Mouse (Mus musculus) C2C12 (cell line): ENCODE results near the gene Edn3. TPM values are rescaled to one million over a fixed set of nuclear protein-coding genes. Genes with fewer than 3 reads are reported as not detected.

Source experiments
- H3K27me3 ChIP-seq: one replicate; pipeline ENCODE4 v1.6.1; 2011; ENCODE audit not compliant: control insufficient read depth, insufficient read depth, insufficient read length
- H3K36me3 ChIP-seq: one replicate; pipeline ENCODE4 v1.6.1; 2011; ENCODE audit not compliant: control insufficient read depth, insufficient read depth
- H3K4me3 ChIP-seq: one replicate; pipeline ENCODE4 v1.5.1; 2011; ENCODE audit warnings: mild to moderate bottlenecking, control low read depth; ENCODE audit not compliant: poor library complexity, insufficient read depth, severe bottlenecking
- H3K79me2 ChIP-seq: one replicate; pipeline ENCODE4 v1.6.1; 2011; ENCODE audit not compliant: control insufficient read depth, insufficient read depth
- H3K79me3 ChIP-seq: one replicate; pipeline ENCODE4 v1.6.1; 2011; ENCODE audit warnings: low read depth, control low read depth
- H3ac ChIP-seq: one replicate; pipeline ENCODE3; 2011; ENCODE audit warnings: low read depth; ENCODE audit not compliant: control insufficient read depth, insufficient read length
- CEBPB ChIP-seq: IDR thresholded peaks from one replicate; pipeline ENCODE4 v1.6.1; 2011; ENCODE audit warnings: low read depth, mild to moderate bottlenecking, control low read depth, moderate library complexity
- CTCF ChIP-seq: IDR thresholded peaks from one replicate; pipeline ENCODE4 v1.5.1; 2011; ENCODE audit not compliant: control insufficient read depth, insufficient read depth, insufficient read length
- FOSL1 ChIP-seq: IDR thresholded peaks from one replicate; pipeline ENCODE4 v1.8.0; 2011; ENCODE audit warnings: mild to moderate bottlenecking, low read length; ENCODE audit not compliant: poor library complexity, insufficient read depth, severe bottlenecking
- MAX ChIP-seq: IDR thresholded peaks from one replicate; pipeline ENCODE4 v1.6.1; 2011; ENCODE audit warnings: mild to moderate bottlenecking, control low read depth
- MYOD1 ChIP-seq: IDR thresholded peaks from one replicate; pipeline ENCODE4 v1.6.1; 2011; ENCODE audit warnings: low read depth; ENCODE audit not compliant: control insufficient read depth, insufficient read length
- MYOG ChIP-seq: IDR thresholded peaks from one replicate; pipeline ENCODE4 v1.6.1; 2011; ENCODE audit not compliant: control insufficient read depth, insufficient read length; ENCODE audit errors: extremely low read depth
- USF1 ChIP-seq: IDR thresholded peaks from one replicate; pipeline ENCODE4 v1.6.1; 2011; ENCODE audit warnings: low read depth, mild to moderate bottlenecking, control low read depth, moderate library complexity
- polyA plus RNA-seq: library from polyadenylated mRNA; unstranded; fragments of >200 nt; fragmentation: generic; extraction: Trizol; gene quantifications from one replicate; pipeline ENCODE4 v1.2.1, GENCODE M21; 2012; ENCODE audit warnings: missing spikeins

Gene Edn3
- polyA plus RNA-seq, 1 experiment: not detected

DNA sequence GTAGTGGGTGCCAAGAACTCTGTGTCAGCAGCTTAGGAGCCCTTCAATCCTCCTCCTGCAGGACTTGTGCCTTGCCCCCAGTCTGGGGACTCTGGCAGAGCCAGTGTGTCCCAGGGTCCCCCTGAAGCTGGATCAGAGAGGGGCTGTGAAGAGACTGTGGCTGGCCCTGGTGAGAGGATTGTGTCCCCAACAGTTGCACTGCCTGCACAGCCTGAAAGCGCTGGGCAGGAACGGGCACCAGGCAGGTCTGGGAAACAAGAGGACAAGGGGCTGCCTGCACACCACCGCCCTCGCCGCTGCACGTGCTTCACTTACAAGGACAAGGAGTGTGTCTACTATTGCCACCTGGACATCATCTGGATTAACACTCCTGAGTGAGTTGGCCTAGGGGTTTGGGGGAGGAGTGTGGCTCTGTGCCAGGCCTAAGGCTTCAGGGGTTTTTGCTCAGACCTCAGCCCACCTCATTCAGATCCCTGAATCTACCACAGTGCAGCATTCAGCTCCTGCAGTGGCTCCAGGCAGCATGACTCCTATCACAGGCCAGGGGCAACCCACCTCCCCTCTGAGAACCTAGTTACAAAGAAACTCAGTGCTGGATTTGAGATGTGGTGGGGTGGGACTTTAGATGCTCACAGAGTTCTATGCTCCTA lies 1.2 kb downstream of the Edn3 start:
- H3K79me3 ChIP-seq: no peaks in the 10 kb centered on the region
- no peaks in the 10 kb centered on the region for H3K27me3 ChIP-seq
- H3K36me3 ChIP-seq: no peaks in the 10 kb centered on the region
- no peaks in the 10 kb centered on the region for H3K79me2 ChIP-seq
- TF ChIP-seq CTCF: no peak
- no peak for TF ChIP-seq MAX
- no peak for TF ChIP-seq USF1
- no peak overlapping the region for H3ac ChIP-seq
- no peak overlapping the region for H3K4me3 ChIP-seq

- H3K79me2 ChIP-seq: no peaks in the 10 kb centered on the region
- H3ac ChIP-seq: no peak overlapping the region
- no peaks in the 10 kb centered on the region for H3K36me3 ChIP-seq
- H3K27me3 ChIP-seq: no peaks in the 10 kb centered on the region
- H3K79me3 ChIP-seq: no peaks in the 10 kb centered on the region
- TF ChIP-seq MAX: no peak
- no peak for TF ChIP-seq CTCF
- no peak for TF ChIP-seq CEBPB
- no peak for TF ChIP-seq FOSL1
- TF ChIP-seq USF1: no peak
- no peak for TF ChIP-seq MYOG
- TF ChIP-seq MYOD1: no peak
- no peak overlapping the region for H3K4me3 ChIP-seq
These were observed 1.9 kb downstream of the Edn3 start for GRCm38 (mm10) chr2:174762310-174762709.

DNA sequence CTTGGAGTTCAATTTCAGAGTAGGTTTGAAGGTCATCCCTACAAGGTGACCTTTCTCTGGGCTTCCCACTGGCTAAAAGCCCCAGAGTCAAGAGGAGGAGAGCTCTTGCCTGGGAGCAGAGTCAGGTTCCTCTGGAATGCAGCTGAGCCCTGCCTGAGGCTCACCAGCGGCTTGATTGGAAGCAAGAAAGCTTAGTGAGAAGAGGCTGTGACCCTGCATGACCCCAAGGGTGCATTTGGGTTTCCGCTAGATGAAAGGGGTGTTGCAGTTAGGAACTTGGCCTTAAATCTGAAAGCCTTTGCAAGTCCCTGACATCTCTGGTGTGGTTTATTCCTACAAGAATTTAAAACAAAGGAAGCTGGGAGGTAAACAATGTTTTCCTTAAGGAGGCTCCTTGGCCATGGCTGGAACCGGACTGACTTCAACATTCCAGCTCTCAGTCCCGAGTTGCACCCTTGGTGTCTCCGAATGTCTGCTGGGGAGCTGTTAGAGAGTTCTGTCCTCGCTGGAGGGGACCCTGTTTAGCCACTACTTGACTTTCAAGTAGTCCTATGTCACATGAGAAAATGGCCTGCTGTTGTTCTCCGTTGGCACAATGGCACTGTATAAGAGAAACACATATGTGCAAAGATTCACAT lies 8.6 kb downstream of the Edn3 start:
- no peaks in the 10 kb centered on the region for H3K36me3 ChIP-seq
- H3K79me2 ChIP-seq: no peaks in the 10 kb centered on the region
- H3K27me3 ChIP-seq: no peaks in the 10 kb centered on the region
- no peaks in the 10 kb centered on the region for H3K79me3 ChIP-seq
- H3K4me3 ChIP-seq: no peak overlapping the region
- TF ChIP-seq CTCF: no peak
- TF ChIP-seq USF1: no peak
- H3ac ChIP-seq: no peak overlapping the region

GRCm38 (mm10) chr2:174774177-174775111 lies 14.0 kb downstream of the Edn3 start:
- Histone ChIP-seq H3K27me3 (no peaks in the 10 kb centered on the region), H3K79me3 (no peaks in the 10 kb centered on the region), H3ac (no peak overlapping the region), H3K4me3 (no peak overlapping the region), H3K36me3 (no peaks in the 10 kb centered on the region), H3K79me2 (no peaks in the 10 kb centered on the region)
- TF ChIP-seq MYOD1 (no peak), CEBPB (no peak), CTCF (no peak), USF1 (no peak), MYOG (no peak), FOSL1 (no peak), MAX (no peak)

DNA sequence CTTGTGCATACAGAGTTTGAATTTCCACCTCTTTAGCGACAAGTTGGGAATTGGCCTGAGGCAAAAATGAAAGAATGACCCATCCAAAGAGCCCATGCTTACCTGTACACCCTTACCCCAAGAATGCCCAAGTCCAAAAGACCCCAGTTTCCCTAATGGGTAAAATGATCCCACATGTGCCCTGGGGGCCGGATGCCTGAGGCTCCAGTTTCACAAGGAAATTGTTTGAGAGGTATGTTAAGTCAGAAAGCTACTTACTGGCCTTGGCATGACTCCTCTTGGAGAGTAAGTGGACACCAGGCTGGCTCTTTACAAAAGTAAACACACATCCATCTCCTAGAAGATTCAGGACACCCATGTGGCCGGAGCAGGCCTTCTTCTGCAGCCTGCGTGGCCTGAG lies 21.6 kb downstream of the Edn3 start:
- H3K36me3 ChIP-seq: no peaks in the 10 kb centered on the region
- TF ChIP-seq CTCF: no peak
- TF ChIP-seq MYOD1: no peak
- TF ChIP-seq FOSL1: no peak
- no peak for TF ChIP-seq USF1
- TF ChIP-seq CEBPB: no peak
- TF ChIP-seq MAX: no peak
- no peak for TF ChIP-seq MYOG
- no peak overlapping the region for H3ac ChIP-seq
- H3K4me3 ChIP-seq: no peak overlapping the region
- no peaks in the 10 kb centered on the region for H3K79me2 ChIP-seq
- H3K27me3 ChIP-seq: no peaks in the 10 kb centered on the region
- no peaks in the 10 kb centered on the region for H3K79me3 ChIP-seq
